Mouse (Mus musculus) limb, embryonic 15.5 days (tissue): Measurements from ENCODE around the gene Selenoo. TPM values are rescaled to one million over a fixed set of nuclear protein-coding genes. Genes with fewer than 3 reads are reported as not detected.
A peak's percentile ranks its signal among the peaks of the same experiment; 100 is the strongest.

Source experiments
- ATAC-seq: fragments of 200-750 bp; cut with Nextera tagmentation; 2 replicates; pipeline ENCODE4 v1.8.0; 2017; ENCODE audit warnings: low read depth, moderate TSS enrichment; ENCODE audit not compliant: insufficient number of reproducible peaks, low FRiP score, low TSS enrichment
- H3K27ac ChIP-seq: fragments of 300-500 bp; sonication (generic); 2 replicates; pipeline ENCODE4 v1.5.1; 2015; ENCODE audit warnings: moderate library complexity, mild to moderate bottlenecking, inconsistent platforms
- H3K27me3 ChIP-seq: fragments of 300-500 bp; sonication (generic); 2 replicates; pipeline ENCODE4 v1.6.1; 2015; ENCODE audit warnings: inconsistent platforms
- H3K36me3 ChIP-seq: fragments of 300-500 bp; sonication (generic); 2 replicates; pipeline ENCODE4 v1.6.1; 2015; ENCODE audit warnings: inconsistent platforms
- H3K4me1 ChIP-seq: fragments of 300-500 bp; sonication (generic); 2 replicates; pipeline ENCODE4 v1.6.1; 2015; ENCODE audit warnings: inconsistent platforms
- H3K4me2 ChIP-seq: fragments of 300-500 bp; sonication (generic); 2 replicates; pipeline ENCODE4 v1.6.1; 2015; ENCODE audit warnings: mild to moderate bottlenecking, inconsistent platforms
- H3K4me3 ChIP-seq: fragments of 300-500 bp; sonication (generic); 2 replicates; pipeline ENCODE4 v1.5.1; 2015; ENCODE audit warnings: mild to moderate bottlenecking, inconsistent platforms
- H3K9ac ChIP-seq: fragments of 300-500 bp; sonication (generic); 2 replicates; pipeline ENCODE4 v1.6.1; 2015; ENCODE audit warnings: inconsistent platforms
- H3K9me3 ChIP-seq: fragments of 300-500 bp; sonication (generic); 2 replicates; pipeline ENCODE4 v1.6.1; 2016; ENCODE audit warnings: inconsistent platforms
- WGBS: fragments of 180-500 bp; shearing (Covaris S2); methylation state at CpG from one replicate; pipeline ENCODE4 v1.1.7; 2015; 5-methylcytosine and 5-hydroxymethylcytosine counted together
- polyA plus RNA-seq: library from polyadenylated mRNA; unstranded; fragments of >200 nt; fragmentation: Nextera tagmentation; extraction: Ambion mirVana; gene quantifications from 2 replicates; pipeline ENCODE4 v1.2.1, GENCODE M21; 2015

Gene Selenoo
- polyA plus RNA-seq, 1 experiment from 2014 or later: 16.9 TPM

GRCm38 (mm10) chr15:89145813-89146350 is 57.0 kb downstream of the Selenoo start:
- no peak overlapping the region for H3K27ac ChIP-seq
- H3K9me3 ChIP-seq: no peaks in the 10 kb centered on the region
- H3K36me3 ChIP-seq: no peaks in the 10 kb centered on the region
- H3K4me3 ChIP-seq: peak overlapping the region; percentile 33; the same call in 1 of the 2 replicates
- no peak overlapping the region for H3K9ac ChIP-seq
- 68% methylated on average over 24 of the region's 24 CpGs for WGBS
- no peak for ATAC-seq
- peaks cover 36% of the 10 kb centered on the region for H3K4me1 ChIP-seq
- H3K27me3 ChIP-seq: peaks cover 50% of the 10 kb centered on the region
- no peak overlapping the region; the same call in 1 of the 2 replicates for H3K4me2 ChIP-seq

- Histone ChIP-seq H3K9me3 (no peaks in the 10 kb centered on the region), H3K36me3 (no peaks in the 10 kb centered on the region), H3K4me3 (peak overlapping the region; percentile 33), H3K9ac (no peak overlapping the region), H3K27me3 (peaks cover 44% of the 10 kb centered on the region), H3K27ac (no peak overlapping the region), H3K4me2 (peak overlapping the region; percentile 55), H3K4me1 (peaks cover 29% of the 10 kb centered on the region)
- no peak for ATAC-seq
- WGBS: 3% methylated on average over 27 of the region's 27 CpGs
Measured at GRCm38 (mm10) chr15:89146537-89146936, 57.7 kb downstream of the Selenoo start.

GRCm38 (mm10) chr15:89147024-89147423 is 58.1 kb downstream of the Selenoo start:
- 4% methylated on average over 15 of the region's 16 CpGs for WGBS
- no peak for ATAC-seq
- peaks cover 39% of the 10 kb centered on the region for H3K27me3 ChIP-seq
- H3K4me2 ChIP-seq: peak overlapping the region; percentile 55
- no peaks in the 10 kb centered on the region for H3K36me3 ChIP-seq
- H3K4me3 ChIP-seq: peak overlapping the region; percentile 33
- H3K4me1 ChIP-seq: peaks cover 28% of the 10 kb centered on the region
- H3K9ac ChIP-seq: no peak overlapping the region
- H3K9me3 ChIP-seq: no peaks in the 10 kb centered on the region
- H3K27ac ChIP-seq: no peak overlapping the region

- Histone ChIP-seq H3K9me3 (no peaks in the 10 kb centered on the region), H3K27me3 (peaks cover 39% of the 10 kb centered on the region), H3K9ac (no peak overlapping the region), H3K27ac (no peak overlapping the region), H3K4me3 (no peak overlapping the region), H3K4me2 (peak overlapping the region; percentile 55), H3K36me3 (no peaks in the 10 kb centered on the region), H3K4me1 (peaks cover 28% of the 10 kb centered on the region)
- 23% methylated on average over 10 of the region's 10 CpGs for WGBS
- no peak for ATAC-seq
Measured at GRCm38 (mm10) chr15:89147456-89147855, 58.6 kb downstream of the Selenoo start.

- Histone ChIP-seq H3K4me3 (no peak overlapping the region), H3K4me1 (peaks cover 28% of the 10 kb centered on the region), H3K4me2 (peak overlapping the region; percentile 55; the same call in 1 of the 2 replicates), H3K27ac (no peak overlapping the region), H3K27me3 (peaks cover 39% of the 10 kb centered on the region), H3K36me3 (no peaks in the 10 kb centered on the region), H3K9me3 (no peaks in the 10 kb centered on the region), H3K9ac (no peak overlapping the region)
- 51% methylated on average over 4 of the region's 4 CpGs for WGBS
- no peak for ATAC-seq
Measured at GRCm38 (mm10) chr15:89147895-89148294, 59.0 kb downstream of the Selenoo start.

GRCm38 (mm10) chr15:89148496-89149270 is 59.8 kb downstream of the Selenoo start:
- peak overlapping the region; percentile 97 for H3K4me2 ChIP-seq

GRCm38 (mm10) chr15:89149271-89150040 is 60.6 kb downstream of the Selenoo start, which contains the start of gene Mapk11:
Gene Mapk11 (minus strand): TSS chr15:89149628.
- peaks cover 28% of the 10 kb centered on the region for H3K4me1 ChIP-seq
- peak within 1 kb of the TSS; percentile 97 for H3K4me2 ChIP-seq
- peaks cover 39% of the 10 kb centered on the region for H3K27me3 ChIP-seq
- under 1% methylated on average over 51 of the region's 61 CpGs for WGBS
- H3K36me3 ChIP-seq: peaks cover 12% of the 10 kb centered on the region
- H3K9me3 ChIP-seq: no peaks in the 10 kb centered on the region
- H3K27ac ChIP-seq: 0 out of 2 replicates have a peak within 1 kb of the TSS, but pooled peaks have one; percentile 18
- H3K4me3 ChIP-seq: peak within 1 kb of the TSS; percentile 66
- H3K9ac ChIP-seq: peak within 1 kb of the TSS; percentile 41
- peak; percentile 52 for ATAC-seq

More at GRCm38 (mm10) chr15:89148496-89149270, 59.8 kb downstream of the Selenoo start:
- H3K36me3 ChIP-seq: peaks cover 5% of the 10 kb centered on the region
- H3K4me1 ChIP-seq: peaks cover 28% of the 10 kb centered on the region
- H3K9ac ChIP-seq: peak overlapping the region; percentile 41
- H3K27ac ChIP-seq: no peak overlapping the region
- ATAC-seq: no peak
- peak overlapping the region; percentile 66 for H3K4me3 ChIP-seq
- no peaks in the 10 kb centered on the region for H3K9me3 ChIP-seq
- WGBS: 6% methylated on average over 25 of the region's 25 CpGs
- peaks cover 39% of the 10 kb centered on the region for H3K27me3 ChIP-seq

Other genes starting within 250 kb of the Selenoo start
- gene Pim3, start 226.9 kb upstream of the Selenoo start, polyA plus RNA-seq: 52.9 and 61.4 TPM in 2 replicates
- gene Ttll8, start 134.7 kb upstream of the Selenoo start, polyA plus RNA-seq: not detected in 2 replicates
- gene Mlc1, start 110.1 kb upstream of the Selenoo start, polyA plus RNA-seq: 0.40 TPM in 2 replicates
- 0.08 and 0.63 TPM in 2 replicates for gene Mov10l1, start 106.2 kb upstream of the Selenoo start, polyA plus RNA-seq
- gene Panx2, start 29.4 kb upstream of the Selenoo start, polyA plus RNA-seq: 0.31 and 0.34 TPM in 2 replicates
- gene Trabd, start 14.0 kb upstream of the Selenoo start, polyA plus RNA-seq: 56.6 and 56.9 TPM in 2 replicates
- gene Tubgcp6, start 34.0 kb downstream of the Selenoo start, polyA plus RNA-seq: 12.6 and 12.7 TPM in 2 replicates
- gene Hdac10, start 39.6 kb downstream of the Selenoo start, polyA plus RNA-seq: 22.4 and 23.4 TPM in 2 replicates
- gene Mapk12, start 51.6 kb downstream of the Selenoo start, polyA plus RNA-seq: 7.1 and 15.4 TPM in 2 replicates
- 7.8 and 8.3 TPM in 2 replicates for gene Mapk11, start 60.5 kb downstream of the Selenoo start, polyA plus RNA-seq
- 144 and 149 TPM in 2 replicates for gene Plxnb2, start 91.7 kb downstream of the Selenoo start, polyA plus RNA-seq
- gene Dennd6b, start 107.4 kb downstream of the Selenoo start, polyA plus RNA-seq: 12.4 and 13.0 TPM in 2 replicates
- gene Ppp6r2, start 122.5 kb downstream of the Selenoo start, polyA plus RNA-seq: 24.5 and 25.0 TPM in 2 replicates
- gene Sbf1, start 226.2 kb downstream of the Selenoo start, polyA plus RNA-seq: 50.9 and 55.3 TPM in 2 replicates
- 1.6 and 1.9 TPM in 2 replicates for gene Adm2, start 233.6 kb downstream of the Selenoo start, polyA plus RNA-seq
- gene Miox, start 245.3 kb downstream of the Selenoo start, polyA plus RNA-seq: not detected in 2 replicates